Mouse (Mus musculus): ENCODE measurements around the gene Col2a1. TPM values are rescaled to one million over a fixed set of nuclear protein-coding genes. Genes with fewer than 3 reads are reported as not detected.
A peak's percentile ranks its signal among the peaks of the same experiment; 100 is the strongest.

Gene Col2a1
- polyA plus RNA-seq, 1 experiment = 60.2 TPM

GRCm38 (mm10) chr15:97942538-97942937, 62.0 kb downstream of the Col2a1 start:
- DNase-seq (ENCODE audit: low read depth) = no peak
- TF ChIP-seq POLR2A (IDR thresholded peaks at IDR 0.05; ENCODE audit: borderline replicate concordance, extremely low read depth, insufficient read depth, insufficient read length, poor library complexity, severe bottlenecking) (no peak), CTCF (IDR thresholded peaks at IDR 0.05; ENCODE audit: borderline replicate concordance, extremely low read depth, insufficient read depth, insufficient read length) (no peak)

GRCm38 (mm10) chr15:97941306-97941705, 63.2 kb downstream of the Col2a1 start:
- no peak for TF ChIP-seq CTCF (IDR thresholded peaks at IDR 0.05; ENCODE audit: borderline replicate concordance, extremely low read depth, insufficient read depth, insufficient read length)
- DNase-seq (ENCODE audit: low read depth) = no peak

- TF ChIP-seq CTCF (IDR thresholded peaks at IDR 0.05; ENCODE audit: borderline replicate concordance, extremely low read depth, insufficient read depth, insufficient read length) (no peak), POLR2A (IDR thresholded peaks at IDR 0.05; ENCODE audit: borderline replicate concordance, extremely low read depth, insufficient read depth, insufficient read length, poor library complexity, severe bottlenecking) (no peak)
- DNase-seq (ENCODE audit: low read depth) = no peak
These were observed 64.4 kb downstream of the Col2a1 start for GRCm38 (mm10) chr15:97940088-97940487.

- DNase-seq (ENCODE audit: low read depth) = no peak
- TF ChIP-seq CTCF (IDR thresholded peaks at IDR 0.05; ENCODE audit: borderline replicate concordance, extremely low read depth, insufficient read depth, insufficient read length) (no peak), POLR2A (IDR thresholded peaks at IDR 0.05; ENCODE audit: borderline replicate concordance, extremely low read depth, insufficient read depth, insufficient read length, poor library complexity, severe bottlenecking) (no peak)
These were observed 65.9 kb downstream of the Col2a1 start for GRCm38 (mm10) chr15:97938580-97938979.

GRCm38 (mm10) chr15:97932441-97932840, 72.1 kb downstream of the Col2a1 start:
- no peak for TF ChIP-seq POLR2A (IDR thresholded peaks at IDR 0.05; ENCODE audit: borderline replicate concordance, extremely low read depth, insufficient read depth, insufficient read length, poor library complexity, severe bottlenecking)
- no peak for TF ChIP-seq CTCF (IDR thresholded peaks at IDR 0.05; ENCODE audit: borderline replicate concordance, extremely low read depth, insufficient read depth, insufficient read length)

GRCm38 (mm10) chr15:97929259-97929824, 75.2 kb downstream of the Col2a1 start:
- TF ChIP-seq CTCF (IDR thresholded peaks at IDR 0.05; ENCODE audit: borderline replicate concordance, extremely low read depth, insufficient read depth, insufficient read length) (no peak), POLR2A (IDR thresholded peaks at IDR 0.05; ENCODE audit: borderline replicate concordance, extremely low read depth, insufficient read depth, insufficient read length, poor library complexity, severe bottlenecking) (no peak)
- DNase-seq (ENCODE audit: low read depth) = peak; percentile 13

More at GRCm38 (mm10) chr15:97932441-97932840, 72.1 kb downstream of the Col2a1 start:
- DNase-seq (ENCODE audit: low read depth) = no peak

GRCm38 (mm10) chr15:97927821-97928220, 76.7 kb downstream of the Col2a1 start:
- TF ChIP-seq CTCF (IDR thresholded peaks at IDR 0.05; ENCODE audit: borderline replicate concordance, extremely low read depth, insufficient read depth, insufficient read length) = no peak
- TF ChIP-seq POLR2A (IDR thresholded peaks at IDR 0.05; ENCODE audit: borderline replicate concordance, extremely low read depth, insufficient read depth, insufficient read length, poor library complexity, severe bottlenecking) = no peak
- DNase-seq (ENCODE audit: low read depth) = no peak

- TF ChIP-seq POLR2A (IDR thresholded peaks at IDR 0.05; ENCODE audit: borderline replicate concordance, extremely low read depth, insufficient read depth, insufficient read length, poor library complexity, severe bottlenecking) (no peak), CTCF (IDR thresholded peaks at IDR 0.05; ENCODE audit: borderline replicate concordance, extremely low read depth, insufficient read depth, insufficient read length) (no peak)
- no peak for DNase-seq (ENCODE audit: low read depth)
These were observed 77.5 kb downstream of the Col2a1 start for GRCm38 (mm10) chr15:97927018-97927417.

Other genes starting within 250 kb of the Col2a1 start
- 19.7 and 20.4 TPM in 2 replicates for gene Rapgef3, start 236.7 kb downstream of the Col2a1 start, polyA plus RNA-seq (2012; rRNA removed)
- 34.5 and 39.5 TPM in 2 replicates for gene Slc48a1, start 226.2 kb downstream of the Col2a1 start, polyA plus RNA-seq (2012; rRNA removed)
- 78.2 and 82.1 TPM in 2 replicates for gene Hdac7, start 160.2 kb downstream of the Col2a1 start, polyA plus RNA-seq (2012; rRNA removed)
- gene Vdr, start 94.1 kb downstream of the Col2a1 start, polyA plus RNA-seq (2012; rRNA removed) = 0.25 and 0.26 TPM in 2 replicates
- 57.7 and 79.8 TPM in 2 replicates for gene Tmem106c, start 40.5 kb downstream of the Col2a1 start, polyA plus RNA-seq (2012; rRNA removed)
- gene Pfkm, start 87.9 kb upstream of the Col2a1 start, polyA plus RNA-seq (2012; rRNA removed) = 96.7 and 102 TPM in 2 replicates
- gene Senp1, start 89.0 kb upstream of the Col2a1 start, polyA plus RNA-seq (2012; rRNA removed) = 20.0 and 25.3 TPM in 2 replicates
- 53.9 and 60.1 TPM in 2 replicates for gene Asb8, start 160.9 kb upstream of the Col2a1 start, polyA plus RNA-seq (2012; rRNA removed)
- 43.2 and 59.2 TPM in 2 replicates for gene Ccdc184, start 162.5 kb upstream of the Col2a1 start, polyA plus RNA-seq (2012; rRNA removed)
- gene Olfr288, start 190.8 kb upstream of the Col2a1 start, polyA plus RNA-seq (2012; rRNA removed) = not detected in 2 replicates
- gene Gm44579, start 216.3 kb upstream of the Col2a1 start, polyA plus RNA-seq (2012; rRNA removed) = not detected in 2 replicates
- not detected in 2 replicates for gene Olfr287, start 216.4 kb upstream of the Col2a1 start, polyA plus RNA-seq (2012; rRNA removed)
- not detected in 2 replicates for gene Olfr286, start 229.8 kb upstream of the Col2a1 start, polyA plus RNA-seq (2012; rRNA removed)